9 mouse cellular contexts compared by ENCODE assay signal in the genomic region with DNA sequence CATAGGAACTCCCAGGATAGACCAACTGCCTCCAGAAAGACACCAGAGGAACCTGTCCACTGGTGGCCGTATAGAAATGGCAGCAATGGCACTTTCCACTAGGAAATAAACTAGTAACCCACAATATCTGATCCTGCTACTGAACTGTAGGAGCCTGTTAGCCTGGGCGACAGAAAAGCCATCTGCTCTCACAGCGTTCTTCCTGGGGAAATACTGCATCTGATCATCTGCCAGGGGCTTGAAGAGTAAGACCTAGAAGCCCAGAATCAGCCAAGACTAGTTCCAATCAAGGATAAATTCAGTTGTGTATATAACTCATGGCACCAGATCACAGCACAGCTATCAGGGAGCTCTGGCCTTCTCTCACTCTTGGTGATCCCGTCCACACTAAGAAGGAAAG. TPM values are rescaled to one million over a fixed set of nuclear protein-coding genes. Genes with fewer than 3 reads are reported as not detected.
"Had no signal": no experiment of that assay in that cellular context is flagged by ENCODE, and none has a peak within 500 bp of the region (broad histone marks: within the 10 kb centered on the region; RNA-seq: fewer than 3 reads in every experiment).

No protein-coding gene starts in this region.

- DNase-seq: kidney, postnatal 36 days; layer of hippocampus, adult 9-11 months; left cerebral cortex, postnatal 4 days; lung, adult 18-20 months; lung, postnatal 36 days; right cerebral cortex, postnatal 14 days; thymus, adult 2 months; thymus, postnatal 25 days had no signal

RNA-seq across cellular contexts. Expression of gene Reln, which starts 33.5 kb away (rescaled TPM):
- total RNA-seq: megakaryocyte progenitor cell, adult 5-6 weeks had no signal
